In the genomic region with DNA sequence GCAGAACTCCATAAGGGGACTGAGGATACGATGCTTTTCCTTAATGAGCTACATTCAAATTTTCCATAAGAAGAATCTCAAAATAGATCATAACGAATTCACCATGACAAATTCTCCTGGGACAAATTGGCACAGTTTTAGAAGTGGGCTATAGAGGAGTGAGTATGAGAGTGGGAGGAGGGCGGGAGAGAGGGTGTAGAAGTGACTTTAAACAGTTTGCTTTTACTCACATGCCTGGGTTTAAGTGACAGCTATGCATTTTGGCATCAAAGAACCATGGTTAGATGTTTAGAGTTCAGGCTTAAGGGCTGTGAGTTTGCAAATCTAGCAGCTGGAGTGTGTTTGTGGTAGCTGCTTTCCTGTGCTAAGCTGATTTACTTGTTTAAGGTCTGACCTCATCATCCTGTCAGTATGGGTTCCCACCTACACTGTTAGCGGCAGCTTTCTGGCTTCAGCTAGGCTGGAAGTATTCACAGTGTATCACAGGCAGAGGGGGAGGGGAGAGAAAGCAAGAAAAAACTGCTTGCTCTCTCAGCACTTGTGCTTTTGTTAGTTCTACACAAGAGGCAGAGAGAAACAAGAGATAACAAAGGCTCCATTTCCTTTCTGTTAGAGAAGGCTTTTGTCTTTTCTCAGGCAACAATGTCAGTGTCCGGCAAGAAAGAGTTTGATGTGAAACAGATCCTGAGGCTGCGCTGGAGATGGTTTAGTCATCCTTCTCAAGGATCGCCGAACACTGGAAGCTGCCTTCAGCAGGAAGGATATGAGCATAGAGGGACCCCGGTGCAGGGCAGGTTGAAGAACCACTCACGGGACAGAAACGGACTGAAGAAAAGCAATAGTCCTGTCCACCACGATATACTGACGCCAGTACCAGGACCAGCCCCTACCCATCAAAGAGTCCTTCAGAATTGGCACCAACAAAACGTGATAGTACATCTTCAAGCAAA, we compare ENCODE assay signal across 8 mouse cellular contexts. TPM values are rescaled to one million over a fixed set of nuclear protein-coding genes. Genes with fewer than 3 reads are reported as not detected.
DNase-seq lines count a peak whose midpoint lies in the region; ATAC-seq and TF ChIP-seq lines count a peak whose summit lies in the region.

Gene Klhl4, plus strand, starts transcription at position 552 of the 950 bp plus-strand sequence.

- no peak for TF ChIP-seq CTCF in spleen, adult 2 months (IDR thresholded peaks at IDR 0.05; ENCODE audit: extremely low read depth, insufficient read depth, insufficient read length, insufficient replicate concordance)

- no peak for TF ChIP-seq POLR2A in spleen, adult 2 months (IDR thresholded peaks at IDR 0.05; ENCODE audit: low read depth, low read length)

- no peaks in the 10 kb centered on the region for H3K36me3 ChIP-seq in spleen, adult 2 months (ENCODE audit: control insufficient read depth, insufficient read depth, low read length)
- H3K36me3 ChIP-seq in midbrain, embryonic 14.5 days (ENCODE audit: control insufficient read depth, insufficient read depth, low read length) = no peaks in the 10 kb centered on the region

- H3K9me3 ChIP-seq in midbrain, embryonic 14.5 days (ENCODE audit: control insufficient read depth, low read length) = no peaks in the 10 kb centered on the region

- peak within 1 kb of the TSS; percentile 49 for H3K4me2 ChIP-seq in midbrain, embryonic 14.5 days (ENCODE audit: low read length)

- no peaks in the 10 kb centered on the region for H3K4me1 ChIP-seq in spleen, adult 2 months (ENCODE audit: control insufficient read depth, insufficient read depth, insufficient read length)
- no peaks in the 10 kb centered on the region for H3K4me1 ChIP-seq in midbrain, embryonic 14.5 days (ENCODE audit: control insufficient read depth, insufficient read depth, low read length)

- H3K27ac ChIP-seq in spleen, adult 2 months (ENCODE audit: insufficient read depth, low read length) = no peak within 1 kb of the TSS
- no peak within 1 kb of the TSS for H3K27ac ChIP-seq in midbrain, embryonic 14.5 days (replicated peaks; ENCODE audit: low read depth, low read length)

- H3K9ac ChIP-seq in midbrain, embryonic 14.5 days (replicated peaks; ENCODE audit: low read length) = peak within 1 kb of the TSS; percentile 34; the same call in 1 of the 2 replicates

- H3K4me3 ChIP-seq in spleen, adult 2 months (ENCODE audit: extremely low read depth, insufficient read depth, insufficient read length) = peak within 1 kb of the TSS; percentile 23; the same call in 1 of the 2 replicates
- peak within 1 kb of the TSS; percentile 25 for H3K4me3 ChIP-seq in midbrain, embryonic 14.5 days (replicated peaks; ENCODE audit: low read depth, low read length)

- no peaks in the 10 kb centered on the region for H3K27me3 ChIP-seq in spleen, adult 2 months (ENCODE audit: control insufficient read depth, insufficient read depth, low read length)
- no peaks in the 10 kb centered on the region for H3K27me3 ChIP-seq in midbrain, embryonic 14.5 days (ENCODE audit: control insufficient read depth, insufficient read depth, low read length)

- 35% methylated on average over 14 of the region's 14 CpGs for WGBS in spleen, adult 2 months
- WGBS in midbrain, embryonic 14.5 days = 35% methylated on average over 14 of the region's 14 CpGs

- DNase-seq in spleen, adult 2 months (ENCODE audit: low read depth in 1 of 2, low spot score in 2 of 2) = no peak
- DNase-seq in spleen, postnatal 4 days (ENCODE audit: low spot score in 2 of 2) = no peak
- peak; percentile 8 to 12 for DNase-seq in frontal cortex, postnatal 10 days (ENCODE audit: low spot score in 2 of 2)
- DNase-seq in left cerebral cortex, adult 8-10 months (ENCODE audit: low spot score in 2 of 2) = peak; percentile 3 to 27
- DNase-seq in midbrain, embryonic 14.5 days = peak; percentile 70
- peak; percentile 22 for DNase-seq in yolk sac, embryonic 10.5 days (ENCODE audit: low spot score)
- no peak for DNase-seq in cerebellum, postnatal 4 days (ENCODE audit: low spot score in 2 of 2)

- ATAC-seq in inflammation-experienced regulatory T-cells, adult 6 months = peak; percentile 56
- peak; percentile 76; the same call in 1 of the 2 replicates for ATAC-seq in midbrain, embryonic 14.5 days (ENCODE audit: low FRiP score, low TSS enrichment)

RNA-seq across cellular contexts. Expression of gene Klhl4, which starts in this region (rescaled TPM):
- polyA plus RNA-seq in spleen, adult 2 months (2012; rRNA removed) = 0.12 and 0.13 TPM in 2 replicates
- 1 to 10 TPM in 1 of 3 experiments, under 1 TPM in 2; 0.50 to 1.3 (median 0.94) TPM for polyA plus RNA-seq in inflammation-experienced regulatory T-cells, adult 6 months (2017; shearing (Covaris generic))
- total RNA-seq in left cerebral cortex, adult 8-10 months (2022) = 10 to 100 TPM in 3 of 4 experiments, 1 to 10 TPM in 1; 9.4 to 11.7 (median 10.6) TPM
- 6.7 and 8.0 TPM in 2 replicates for polyA plus RNA-seq in midbrain, embryonic 14.5 days (2014; fragmentation: Nextera tagmentation; extraction: Ambion mirVana)

Comparison
In these comparisons a context has a peak if more than half of its experiments do, and no peak if none do; other contexts are left out.
1. DNase-seq: peak in frontal cortex, postnatal 10 days (2 of 2), left cerebral cortex, adult 8-10 months (2 of 2), midbrain, embryonic 14.5 days (single experiment) and yolk sac, embryonic 10.5 days (single experiment); none in spleen, adult 2 months (0 of 2), spleen, postnatal 4 days (0 of 2) and cerebellum, postnatal 4 days (0 of 2).